Mouse (Mus musculus): ENCODE results near the gene Stat1.

Gene Stat1

GRCm38 (mm10) chr1:52166652-52167220, 47.5 kb downstream of the Stat1 start:
- peak; percentile 18 to 50 for DNase-seq

DNA sequence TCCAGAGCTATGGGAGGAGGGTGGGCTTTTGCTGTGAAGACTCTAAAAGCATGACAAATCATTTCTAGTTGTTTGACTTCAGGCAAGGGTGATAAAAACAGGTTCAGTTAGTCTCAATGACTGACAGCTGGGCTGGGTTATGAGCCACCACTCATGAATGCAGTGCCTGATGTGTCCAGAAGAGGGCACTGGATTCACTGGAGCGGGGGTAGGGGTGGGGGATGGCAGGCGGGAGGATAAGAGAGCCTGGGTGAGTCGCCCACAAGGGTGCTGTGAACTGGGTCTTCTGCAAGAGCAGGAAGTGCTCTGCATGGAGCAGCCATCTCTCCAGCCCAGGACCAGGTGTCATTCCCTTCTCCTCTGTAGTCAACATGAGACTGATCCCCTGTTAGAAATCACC, 50.8 kb downstream of the Stat1 start:
- DNase-seq = peak; percentile 26 to 72

- DNase-seq = no peak
Measured at GRCm38 (mm10) chr1:52170747-52171146, 51.5 kb downstream of the Stat1 start.

DNA sequence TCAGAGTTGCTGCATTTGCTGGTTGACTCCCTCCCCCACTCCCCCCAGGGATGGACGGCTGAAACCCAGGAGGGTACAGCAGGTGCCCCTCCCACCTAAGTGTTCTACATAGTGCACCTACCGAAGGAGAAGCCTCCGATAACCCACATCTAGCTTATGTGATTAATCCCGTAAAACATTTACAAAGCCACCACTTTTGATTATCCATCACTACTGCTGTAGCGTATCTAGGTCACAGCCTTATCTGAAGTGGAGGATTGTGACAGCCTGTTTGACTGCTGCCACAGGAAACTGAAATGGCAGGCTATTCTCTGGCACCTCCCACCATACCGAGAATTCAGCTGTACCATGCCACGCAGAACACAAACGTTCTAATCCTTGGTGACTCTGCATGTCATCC, 52.0 kb downstream of the Stat1 start:
- DNase-seq = no peak

- DNase-seq = no peak
Measured at GRCm38 (mm10) chr1:52175321-52175720, 56.1 kb downstream of the Stat1 start.

- DNase-seq = no peak
Measured at GRCm38 (mm10) chr1:52175983-52176382, 56.7 kb downstream of the Stat1 start.

- DNase-seq = peak; percentile 58 to 62
Measured at GRCm38 (mm10) chr1:52176999-52177398, 57.8 kb downstream of the Stat1 start.

- DNase-seq = no peak
Measured at GRCm38 (mm10) chr1:52179939-52180568, 60.8 kb downstream of the Stat1 start.

DNA sequence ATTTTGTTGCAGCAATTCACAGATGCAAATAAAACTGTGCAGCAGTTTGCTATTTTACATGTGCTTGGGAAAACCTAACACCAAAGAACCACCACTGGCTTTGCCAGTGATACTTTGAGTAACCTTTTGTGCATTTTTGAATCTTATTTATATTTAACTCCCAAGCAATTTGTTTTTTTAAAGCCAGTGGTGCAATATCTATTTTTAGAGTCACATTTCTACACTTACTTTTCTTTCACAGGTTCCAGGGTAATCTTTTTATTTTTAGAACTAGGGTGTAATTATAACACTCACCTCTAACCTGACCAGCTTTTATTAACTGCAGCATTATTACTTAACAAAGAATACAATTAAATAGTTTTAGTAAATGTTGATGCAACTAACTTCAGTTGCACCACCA, 62.8 kb downstream of the Stat1 start:
- DNase-seq = no peak

DNA sequence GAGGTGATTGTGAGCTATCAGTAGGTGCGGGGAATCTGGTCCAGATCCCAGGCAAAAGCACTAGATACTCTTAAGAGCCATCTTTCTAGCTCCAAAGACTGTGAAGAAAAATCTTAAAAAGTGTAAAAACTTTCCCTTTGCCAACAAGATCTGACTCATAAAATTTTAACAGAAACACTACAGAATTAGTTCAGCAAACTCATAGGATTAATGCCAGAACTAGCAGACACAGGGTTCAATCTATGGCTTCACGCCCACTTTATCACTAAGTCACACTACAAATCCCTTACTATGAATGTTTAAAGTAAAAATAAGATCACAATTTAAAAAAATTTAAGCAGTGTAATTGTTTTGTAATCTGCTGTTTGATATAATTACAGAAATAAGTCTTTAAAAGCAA, 63.8 kb downstream of the Stat1 start:
- DNase-seq = no peak

Measured in kidney, postnatal 36 days (tissue).